Mouse (Mus musculus): ENCODE results near the gene Slco4c1. TPM values are rescaled to one million over a fixed set of nuclear protein-coding genes. Genes with fewer than 3 reads are reported as not detected.

Slco4c1 gene
- total and polyA plus RNA-seq, 3 experiments: under 0.01 TPM; not detected in 2

GRCm38 (mm10) chr1:96794690-96795089 is 77.3 kb downstream of the Slco4c1 start:
- Histone ChIP-seq H3K9me3 (replicated peaks) (peaks cover 2% of the 10 kb centered on the region; the same call in 1 of the 2 replicates), H3K4me3 (ENCODE audit: low read depth, low read length) (no peak overlapping the region), H3K36me3 (replicated peaks) (no peaks in the 10 kb centered on the region), H3K4me1 (ENCODE audit: insufficient read depth, low read depth, low read length) (no peaks in the 10 kb centered on the region), H3K27me3 (ENCODE audit: insufficient read depth, low read length) (no peaks in the 10 kb centered on the region)
- no peak for ATAC-seq (ENCODE audit: extremely low read depth, insufficient number of reproducible peaks, low FRiP score, poor library complexity, severe bottlenecking)
- TF ChIP-seq POLR2AphosphoS5 (IDR thresholded peaks at IDR 0.05; ENCODE audit: insufficient replicate concordance, low read depth, low read length): no peak
- no peak for TF ChIP-seq TAL1 (conservative IDR thresholded peaks at IDR 0.05; ENCODE audit: low read depth, low read length)
- TF ChIP-seq CTCF (IDR thresholded peaks at IDR 0.05; ENCODE audit: low read depth, low read length): no peak
- no peak for TF ChIP-seq GATA1 (IDR thresholded peaks at IDR 0.05; ENCODE audit: borderline replicate concordance, low read length)
- no peak for TF ChIP-seq GATA2 (IDR thresholded peaks at IDR 0.05; ENCODE audit: borderline replicate concordance, low read depth, low read length)
- no peak for DNase-seq (ENCODE audit: low spot score)

- no peaks in the 10 kb centered on the region for H3K27me3 ChIP-seq (ENCODE audit: insufficient read depth, low read length)
- H3K4me1 ChIP-seq (ENCODE audit: insufficient read depth, low read depth, low read length): no peaks in the 10 kb centered on the region
- H3K4me3 ChIP-seq (ENCODE audit: low read depth, low read length): no peak overlapping the region
- TF ChIP-seq POLR2AphosphoS5 (IDR thresholded peaks at IDR 0.05; ENCODE audit: insufficient replicate concordance, low read depth, low read length) (no peak), GATA2 (IDR thresholded peaks at IDR 0.05; ENCODE audit: borderline replicate concordance, low read depth, low read length) (no peak)
- no peaks in the 10 kb centered on the region for H3K36me3 ChIP-seq (replicated peaks)
- no peak for DNase-seq (ENCODE audit: low spot score)
- ATAC-seq (ENCODE audit: extremely low read depth, insufficient number of reproducible peaks, low FRiP score, poor library complexity, severe bottlenecking): no peak
- peaks cover 2% of the 10 kb centered on the region; the same call in 1 of the 2 replicates for H3K9me3 ChIP-seq (replicated peaks)
These were observed 77.7 kb downstream of the Slco4c1 start for GRCm38 (mm10) chr1:96794290-96794689.

GRCm38 (mm10) chr1:96789268-96789667 is 82.7 kb downstream of the Slco4c1 start:
- Histone ChIP-seq H3K4me1 (ENCODE audit: insufficient read depth, low read depth, low read length) (no peaks in the 10 kb centered on the region), H3K9me3 (replicated peaks) (peaks cover 3% of the 10 kb centered on the region), H3K36me3 (replicated peaks) (no peaks in the 10 kb centered on the region), H3K27me3 (ENCODE audit: insufficient read depth, low read length) (no peaks in the 10 kb centered on the region), H3K4me3 (ENCODE audit: low read depth, low read length) (no peak overlapping the region)
- ATAC-seq (ENCODE audit: extremely low read depth, insufficient number of reproducible peaks, low FRiP score, poor library complexity, severe bottlenecking) (no peak), DNase-seq (ENCODE audit: low spot score) (no peak)
- TF ChIP-seq POLR2AphosphoS5 (IDR thresholded peaks at IDR 0.05; ENCODE audit: insufficient replicate concordance, low read depth, low read length) (no peak), CTCF (IDR thresholded peaks at IDR 0.05; ENCODE audit: low read depth, low read length) (no peak), TAL1 (conservative IDR thresholded peaks at IDR 0.05; ENCODE audit: low read depth, low read length) (no peak), GATA2 (IDR thresholded peaks at IDR 0.05; ENCODE audit: borderline replicate concordance, low read depth, low read length) (no peak), GATA1 (IDR thresholded peaks at IDR 0.05; ENCODE audit: borderline replicate concordance, low read length) (no peak)

- no peaks in the 10 kb centered on the region for H3K36me3 ChIP-seq (replicated peaks)
- H3K27me3 ChIP-seq (ENCODE audit: insufficient read depth, low read length): no peaks in the 10 kb centered on the region
- no peak for DNase-seq (ENCODE audit: low spot score)
- no peaks in the 10 kb centered on the region for H3K9me3 ChIP-seq (replicated peaks)
- no peak for TF ChIP-seq TAL1 (conservative IDR thresholded peaks at IDR 0.05; ENCODE audit: low read depth, low read length)
- TF ChIP-seq GATA1 (IDR thresholded peaks at IDR 0.05; ENCODE audit: borderline replicate concordance, low read length): no peak
- no peak for TF ChIP-seq CTCF (IDR thresholded peaks at IDR 0.05; ENCODE audit: low read depth, low read length)
- no peak for TF ChIP-seq GATA2 (IDR thresholded peaks at IDR 0.05; ENCODE audit: borderline replicate concordance, low read depth, low read length)
- no peak for TF ChIP-seq POLR2AphosphoS5 (IDR thresholded peaks at IDR 0.05; ENCODE audit: insufficient replicate concordance, low read depth, low read length)
- no peaks in the 10 kb centered on the region for H3K4me1 ChIP-seq (ENCODE audit: insufficient read depth, low read depth, low read length)
- no peak for ATAC-seq (ENCODE audit: extremely low read depth, insufficient number of reproducible peaks, low FRiP score, poor library complexity, severe bottlenecking)
- no peak overlapping the region for H3K4me3 ChIP-seq (ENCODE audit: low read depth, low read length)
These were observed 97.8 kb downstream of the Slco4c1 start for GRCm38 (mm10) chr1:96774174-96774573.

- DNase-seq (ENCODE audit: low spot score) (no peak), ATAC-seq (ENCODE audit: extremely low read depth, insufficient number of reproducible peaks, low FRiP score, poor library complexity, severe bottlenecking) (no peak)
- H3K4me3 ChIP-seq (ENCODE audit: low read depth, low read length): no peak overlapping the region
- H3K4me1 ChIP-seq (ENCODE audit: insufficient read depth, low read depth, low read length): no peaks in the 10 kb centered on the region
- H3K36me3 ChIP-seq (replicated peaks): no peaks in the 10 kb centered on the region
- H3K27me3 ChIP-seq (ENCODE audit: insufficient read depth, low read length): no peaks in the 10 kb centered on the region
- TF ChIP-seq CTCF (IDR thresholded peaks at IDR 0.05; ENCODE audit: low read depth, low read length): no peak
- no peak for TF ChIP-seq GATA1 (IDR thresholded peaks at IDR 0.05; ENCODE audit: borderline replicate concordance, low read length)
- TF ChIP-seq GATA2 (IDR thresholded peaks at IDR 0.05; ENCODE audit: borderline replicate concordance, low read depth, low read length): no peak
- no peak for TF ChIP-seq TAL1 (conservative IDR thresholded peaks at IDR 0.05; ENCODE audit: low read depth, low read length)
- no peak for TF ChIP-seq POLR2AphosphoS5 (IDR thresholded peaks at IDR 0.05; ENCODE audit: insufficient replicate concordance, low read depth, low read length)
- H3K9me3 ChIP-seq (replicated peaks): no peaks in the 10 kb centered on the region
These were observed 98.3 kb downstream of the Slco4c1 start for GRCm38 (mm10) chr1:96773712-96774111.

GRCm38 (mm10) chr1:96770283-96770682 is 101.7 kb downstream of the Slco4c1 start:
- no peaks in the 10 kb centered on the region for H3K27me3 ChIP-seq (ENCODE audit: insufficient read depth, low read length)
- no peak for ATAC-seq (ENCODE audit: extremely low read depth, insufficient number of reproducible peaks, low FRiP score, poor library complexity, severe bottlenecking)
- no peak for DNase-seq (ENCODE audit: low spot score)
- TF ChIP-seq CTCF (IDR thresholded peaks at IDR 0.05; ENCODE audit: low read depth, low read length) (no peak), TAL1 (conservative IDR thresholded peaks at IDR 0.05; ENCODE audit: low read depth, low read length) (no peak), GATA2 (IDR thresholded peaks at IDR 0.05; ENCODE audit: borderline replicate concordance, low read depth, low read length) (no peak)
- no peak overlapping the region for H3K4me3 ChIP-seq (ENCODE audit: low read depth, low read length)
- no peaks in the 10 kb centered on the region; the same call in 1 of the 2 replicates for H3K9me3 ChIP-seq (replicated peaks)
- H3K36me3 ChIP-seq (replicated peaks): no peaks in the 10 kb centered on the region
- H3K4me1 ChIP-seq (ENCODE audit: insufficient read depth, low read depth, low read length): no peaks in the 10 kb centered on the region

- Histone ChIP-seq H3K27me3 (ENCODE audit: insufficient read depth, low read length) (no peaks in the 10 kb centered on the region), H3K9me3 (replicated peaks) (no peaks in the 10 kb centered on the region; the same call in 1 of the 2 replicates), H3K4me1 (ENCODE audit: insufficient read depth, low read depth, low read length) (no peaks in the 10 kb centered on the region), H3K4me3 (ENCODE audit: low read depth, low read length) (no peak overlapping the region), H3K36me3 (replicated peaks) (no peaks in the 10 kb centered on the region)
- no peak for TF ChIP-seq TAL1 (conservative IDR thresholded peaks at IDR 0.05; ENCODE audit: low read depth, low read length)
- TF ChIP-seq CTCF (IDR thresholded peaks at IDR 0.05; ENCODE audit: low read depth, low read length): no peak
- TF ChIP-seq GATA1 (IDR thresholded peaks at IDR 0.05; ENCODE audit: borderline replicate concordance, low read length): no peak
- TF ChIP-seq GATA2 (IDR thresholded peaks at IDR 0.05; ENCODE audit: borderline replicate concordance, low read depth, low read length): no peak
- no peak for TF ChIP-seq POLR2AphosphoS5 (IDR thresholded peaks at IDR 0.05; ENCODE audit: insufficient replicate concordance, low read depth, low read length)
- no peak for ATAC-seq (ENCODE audit: extremely low read depth, insufficient number of reproducible peaks, low FRiP score, poor library complexity, severe bottlenecking)
- no peak for DNase-seq (ENCODE audit: low spot score)
These were observed 103.7 kb downstream of the Slco4c1 start for GRCm38 (mm10) chr1:96768264-96768663.
